Mouse (Mus musculus): Measurements from ENCODE around the gene Rbbp5.

DNA sequence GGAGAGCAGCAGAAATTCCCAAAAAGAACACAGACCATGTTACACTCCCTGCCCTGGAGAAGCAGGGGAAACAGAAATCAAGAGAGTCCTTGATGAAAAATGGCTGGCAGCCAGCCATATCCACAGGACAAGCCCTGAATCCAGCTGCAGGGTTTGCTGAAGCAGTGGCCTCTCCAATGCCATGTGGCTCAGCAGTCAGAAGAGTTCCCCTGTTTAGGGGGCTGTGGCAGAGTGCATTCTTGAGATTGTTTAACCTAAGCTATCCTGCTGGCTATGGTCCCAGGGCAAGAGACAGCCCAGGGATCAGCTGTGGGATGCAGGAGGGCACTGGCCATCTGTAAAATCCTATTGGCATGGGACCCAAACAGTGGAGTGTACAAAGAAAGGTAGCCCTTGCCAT, 8.2 kb upstream of the Rbbp5 start:
- no peak for TF ChIP-seq CTCF (IDR thresholded peaks at IDR 0.05; ENCODE audit: borderline replicate concordance, insufficient read depth, low read length)
- TF ChIP-seq POLR2A (IDR thresholded peaks at IDR 0.05; ENCODE audit: low read depth, low read length): no peak
